20 mouse cellular contexts compared by ENCODE assay signal in the genomic region with DNA sequence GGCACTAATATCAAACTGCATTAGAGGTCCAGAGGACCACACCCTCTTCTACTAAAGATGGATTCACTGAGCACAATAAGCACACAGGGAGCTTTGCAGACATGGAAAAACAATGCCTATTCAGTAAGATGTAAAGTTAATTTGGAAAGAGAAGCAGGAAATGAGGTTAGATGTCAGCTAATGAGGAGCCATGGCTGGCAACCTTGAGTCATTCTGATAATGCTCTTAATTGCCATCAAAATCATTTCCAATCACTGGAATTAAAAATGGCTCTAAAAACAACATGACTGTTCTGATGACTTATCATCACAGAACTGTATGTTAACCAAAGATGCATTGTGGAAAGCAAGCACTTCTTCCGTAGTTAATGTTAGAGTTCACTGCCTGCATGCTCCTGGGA.
DNase-seq lines count a peak whose midpoint lies in the region; ATAC-seq and TF ChIP-seq lines count a peak whose summit lies in the region.
"Had no signal": no experiment of that assay in that cellular context is flagged by ENCODE, and none has a peak within 500 bp of the region (broad histone marks: within the 10 kb centered on the region; RNA-seq: fewer than 3 reads in every experiment).

No protein-coding gene starts in this region.

- WGBS in midbrain, embryonic 11.5 days, result 94% methylated on average over 1 of the region's 1 CpGs
- WGBS in midbrain, embryonic 16.5 days, result 77% methylated on average over 1 of the region's 1 CpGs
- 67% methylated on average over 1 of the region's 1 CpGs for WGBS in lung, postnatal 0 days
- 78% methylated on average over 1 of the region's 1 CpGs for WGBS in hindbrain, embryonic 12.5 days

- H3K27ac ChIP-seq in midbrain, embryonic 11.5 days (ENCODE audit: low read depth, low read length), result no peak overlapping the region
- H3K27ac ChIP-seq in midbrain, embryonic 16.5 days (ENCODE audit: low read length), result no peak overlapping the region
- no peak overlapping the region for H3K27ac ChIP-seq in lung, postnatal 0 days (ENCODE audit: low read length)
- no peak overlapping the region for H3K27ac ChIP-seq in hindbrain, embryonic 12.5 days
- H3K27ac ChIP-seq: embryonic facial prominence, embryonic 10.5 days; embryonic facial prominence, embryonic 12.5 days; forebrain, embryonic 13.5 days; forebrain, embryonic 15.5 days had no signal

- DNase-seq in midbrain, embryonic 11.5 days (ENCODE audit: low spot score, missing footprints), result peak; percentile 10
- peak; percentile 58 for DNase-seq in retina, embryonic 14.5 days (ENCODE audit: low spot score)
- DNase-seq in lung, postnatal 0 days (ENCODE audit: low spot score), result no peak
- DNase-seq: adrenal gland, adult 8-10 months; adrenal gland, postnatal 14 days; adrenal gland, postnatal 36 days; cerebellum, adult 11-12 months; cerebellum, adult 2 months; cerebellum, adult 9-10 months; cerebellum, postnatal 10 days; cerebellum, postnatal 25 days; forebrain, postnatal 0 days had no signal

- no peak for TF ChIP-seq CTCF in lung, postnatal 0 days (IDR thresholded peaks at IDR 0.05)

- no peak for ATAC-seq in midbrain, embryonic 11.5 days (ENCODE audit: low FRiP score)
- ATAC-seq in midbrain, embryonic 16.5 days, result no peak
- no peak for ATAC-seq in lung, postnatal 0 days
- no peak for ATAC-seq in hindbrain, embryonic 12.5 days (ENCODE audit: low FRiP score)
- ATAC-seq: activated CD4-positive, CD25-positive, alpha-beta regulatory T cell, adult 4 months; forebrain, embryonic 13.5 days; forebrain, embryonic 15.5 days; forebrain, postnatal 0 days; Patski had no signal

- H3K27me3 ChIP-seq in midbrain, embryonic 11.5 days (ENCODE audit: control insufficient read depth, insufficient read depth, low read length), result no peaks in the 10 kb centered on the region
- H3K27me3 ChIP-seq in midbrain, embryonic 16.5 days (ENCODE audit: control insufficient read depth, insufficient read depth, low read depth, low read length), result no peaks in the 10 kb centered on the region
- H3K27me3 ChIP-seq in lung, postnatal 0 days (replicated peaks; ENCODE audit: insufficient read depth, low read length), result no peaks in the 10 kb centered on the region
- H3K27me3 ChIP-seq in hindbrain, embryonic 12.5 days, result no peaks in the 10 kb centered on the region
- H3K27me3 ChIP-seq: embryonic facial prominence, embryonic 12.5 days; forebrain, embryonic 13.5 days; forebrain, embryonic 15.5 days had no signal

- H3K4me1 ChIP-seq in midbrain, embryonic 11.5 days (ENCODE audit: control insufficient read depth, insufficient read depth, low read length), result no peaks in the 10 kb centered on the region
- no peaks in the 10 kb centered on the region for H3K4me1 ChIP-seq in midbrain, embryonic 16.5 days (ENCODE audit: control insufficient read depth, insufficient read depth, low read length)
- no peaks in the 10 kb centered on the region for H3K4me1 ChIP-seq in lung, postnatal 0 days (ENCODE audit: insufficient read depth, low read depth, low read length)
- H3K4me1 ChIP-seq in hindbrain, embryonic 12.5 days, result no peaks in the 10 kb centered on the region
- H3K4me1 ChIP-seq: embryonic facial prominence, embryonic 10.5 days; embryonic facial prominence, embryonic 12.5 days; forebrain, embryonic 13.5 days; forebrain, embryonic 15.5 days had no signal

- H3K4me3 ChIP-seq in midbrain, embryonic 11.5 days (ENCODE audit: low read depth, low read length), result no peak overlapping the region
- H3K4me3 ChIP-seq in midbrain, embryonic 16.5 days (ENCODE audit: low read depth, low read length), result no peak overlapping the region
- H3K4me3 ChIP-seq in lung, postnatal 0 days (ENCODE audit: low read depth, low read length), result no peak overlapping the region
- no peak overlapping the region for H3K4me3 ChIP-seq in hindbrain, embryonic 12.5 days
- H3K4me3 ChIP-seq: embryonic facial prominence, embryonic 10.5 days; embryonic facial prominence, embryonic 12.5 days; forebrain, embryonic 13.5 days; forebrain, embryonic 15.5 days had no signal

- H3K36me3 ChIP-seq in midbrain, embryonic 11.5 days (ENCODE audit: control insufficient read depth, insufficient read depth, low read length), result no peaks in the 10 kb centered on the region
- no peaks in the 10 kb centered on the region for H3K36me3 ChIP-seq in midbrain, embryonic 16.5 days (ENCODE audit: control insufficient read depth, insufficient read depth, low read length)
- no peaks in the 10 kb centered on the region for H3K36me3 ChIP-seq in lung, postnatal 0 days (ENCODE audit: insufficient read depth, low read length)
- no peaks in the 10 kb centered on the region for H3K36me3 ChIP-seq in hindbrain, embryonic 12.5 days
- H3K36me3 ChIP-seq: embryonic facial prominence, embryonic 10.5 days; embryonic facial prominence, embryonic 12.5 days; forebrain, embryonic 15.5 days had no signal

- H3K9me3 ChIP-seq in midbrain, embryonic 11.5 days (ENCODE audit: control insufficient read depth, low read length), result no peaks in the 10 kb centered on the region
- H3K9me3 ChIP-seq in midbrain, embryonic 16.5 days (replicated peaks; ENCODE audit: control insufficient read depth, low read length, poor library complexity, severe bottlenecking), result no peaks in the 10 kb centered on the region
- H3K9me3 ChIP-seq in lung, postnatal 0 days (ENCODE audit: low read length), result no peaks in the 10 kb centered on the region
- no peaks in the 10 kb centered on the region for H3K9me3 ChIP-seq in hindbrain, embryonic 12.5 days (replicated peaks)
- H3K9me3 ChIP-seq: embryonic facial prominence, embryonic 10.5 days; embryonic facial prominence, embryonic 12.5 days; forebrain, embryonic 13.5 days; forebrain, embryonic 15.5 days had no signal

- TF ChIP-seq EP300 in lung, postnatal 0 days (IDR thresholded peaks at IDR 0.05), result no peak

- no peak overlapping the region for H3K9ac ChIP-seq in midbrain, embryonic 11.5 days (ENCODE audit: low read length)
- no peak overlapping the region for H3K9ac ChIP-seq in midbrain, embryonic 16.5 days (ENCODE audit: low read depth, low read length)
- no peak overlapping the region for H3K9ac ChIP-seq in lung, postnatal 0 days (replicated peaks; ENCODE audit: low read depth)
- H3K9ac ChIP-seq in hindbrain, embryonic 12.5 days, result no peak overlapping the region
- H3K9ac ChIP-seq: embryonic facial prominence, embryonic 12.5 days; forebrain, embryonic 13.5 days; forebrain, embryonic 15.5 days; forebrain, postnatal 0 days had no signal

- no peak overlapping the region for H3K4me2 ChIP-seq in midbrain, embryonic 11.5 days
- no peak overlapping the region for H3K4me2 ChIP-seq in midbrain, embryonic 16.5 days (ENCODE audit: low read length)
- H3K4me2 ChIP-seq in lung, postnatal 0 days (replicated peaks; ENCODE audit: low read depth, low read length), result no peak overlapping the region
- H3K4me2 ChIP-seq in hindbrain, embryonic 12.5 days (replicated peaks), result no peak overlapping the region
- H3K4me2 ChIP-seq: embryonic facial prominence, embryonic 12.5 days; forebrain, embryonic 13.5 days; forebrain, embryonic 15.5 days had no signal
